Mouse (Mus musculus): ENCODE data around the gene H2-Q4.
"Not testable (repeated sequence)": the region's sequence is repeated elsewhere in the genome, so short reads cannot be mapped to it uniquely, and the experiment has no call there.

GRCm38 (mm10) chr17:35428883-35429282, 49.5 kb downstream of the H2-Q4 start:
- TF ChIP-seq CTCF (IDR thresholded peaks at IDR 0.05; ENCODE audit: extremely low read depth, insufficient read length, insufficient replicate concordance, low read depth, low read length); POLR2A (IDR thresholded peaks at IDR 0.05; ENCODE audit: low read depth, low read length): not testable (repeated sequence)

Measured in small intestine, adult 2 months (tissue).